Mouse (Mus musculus): Measurements from ENCODE around the gene AC170998.1.

DNA sequence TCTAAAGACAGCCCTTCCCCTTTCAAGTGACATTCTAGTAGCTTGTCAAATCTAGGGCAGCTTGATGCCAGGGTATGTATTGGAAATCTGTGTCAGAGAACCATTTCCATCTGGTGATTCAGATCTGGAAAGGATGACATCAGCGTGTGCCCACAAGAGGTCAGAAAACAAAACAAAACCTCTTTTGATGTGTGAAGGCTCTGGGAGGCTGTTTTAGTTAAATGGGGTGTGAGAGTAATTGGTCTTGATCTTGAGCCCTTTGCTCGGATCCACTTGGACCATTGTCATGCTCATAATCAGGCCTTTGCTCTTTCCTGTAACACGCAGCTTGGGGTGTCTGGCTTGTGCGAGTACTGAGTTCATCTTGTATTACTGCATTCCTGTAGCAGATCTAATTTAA lies 27.6 kb upstream of the AC170998.1 start:
- no peak for TF ChIP-seq EP300 (IDR thresholded peaks at IDR 0.05; ENCODE audit: low read depth)
- TF ChIP-seq CTCF (IDR thresholded peaks at IDR 0.05; ENCODE audit: low read depth), result no peak
